Mouse (Mus musculus) embryo, embryonic 11.5 days (tissue): ENCODE results near the gene Pgp.
A peak's percentile ranks its signal among the peaks of the same experiment; 100 is the strongest.
"Not testable (repeated sequence)": the region's sequence is repeated elsewhere in the genome, so short reads cannot be mapped to it uniquely, and the experiment has no call there.

Experiments used
- DNase-seq: peaks from one replicate; pipeline ENCODE4 v3.0.0-alpha.2; 2012; ENCODE audit warnings: low read depth, low spot score

Pgp gene

GRCm38 (mm10) chr17:24469910-24470602 is at the start of gene Pgp, which contains the start of gene E4f1:
Gene Pgp (plus strand): TSS chr17:24470392.
Gene E4f1 (minus strand): TSS chr17:24470313.
- DNase-seq, result peak; percentile 97

- DNase-seq, result no peak
These were observed 47.1 kb upstream of the Pgp start for GRCm38 (mm10) chr17:24423114-24423513.

GRCm38 (mm10) chr17:24424489-24424888 is 45.7 kb upstream of the Pgp start:
- DNase-seq, result no peak

GRCm38 (mm10) chr17:24425326-24425725 is 44.9 kb upstream of the Pgp start:
- not testable (repeated sequence) for DNase-seq

- DNase-seq, result no peak
These were observed 44.3 kb upstream of the Pgp start for GRCm38 (mm10) chr17:24425905-24426304.

- peak; percentile 87 for DNase-seq
These were observed 43.6 kb upstream of the Pgp start, which contains the start of gene Eci1 for GRCm38 (mm10) chr17:24426471-24427169. Gene Eci1 (plus strand): TSS chr17:24426641.

GRCm38 (mm10) chr17:24427170-24427557 is 43.0 kb upstream of the Pgp start:
- no peak for DNase-seq

- no peak for DNase-seq
These were observed 40.8 kb upstream of the Pgp start for GRCm38 (mm10) chr17:24429201-24429983.

GRCm38 (mm10) chr17:24437016-24437415 is 33.2 kb upstream of the Pgp start:
- DNase-seq, result no peak

- no peak for DNase-seq
These were observed 29.8 kb upstream of the Pgp start for GRCm38 (mm10) chr17:24440377-24440776.

- DNase-seq, result no peak
These were observed 29.0 kb upstream of the Pgp start for GRCm38 (mm10) chr17:24441148-24441547.

GRCm38 (mm10) chr17:24442107-24442506 is 28.1 kb upstream of the Pgp start:
- no peak for DNase-seq

- no peak for DNase-seq
These were observed 27.5 kb upstream of the Pgp start, which contains the start of gene Dnase1l2 for GRCm38 (mm10) chr17:24442632-24443155. Gene Dnase1l2 (minus strand): TSS chr17:24443105.

- DNase-seq, result no peak
These were observed 26.8 kb upstream of the Pgp start for GRCm38 (mm10) chr17:24443409-24443808.

GRCm38 (mm10) chr17:24446590-24446989 is 23.6 kb upstream of the Pgp start:
- no peak for DNase-seq

- no peak for DNase-seq
These were observed 20.7 kb upstream of the Pgp start for GRCm38 (mm10) chr17:24449507-24449906.

- no peak for DNase-seq
These were observed 19.0 kb upstream of the Pgp start for GRCm38 (mm10) chr17:24451220-24451619.

- no peak for DNase-seq
These were observed 16.8 kb upstream of the Pgp start for GRCm38 (mm10) chr17:24453372-24453771.

- DNase-seq, result no peak
These were observed 15.9 kb upstream of the Pgp start for GRCm38 (mm10) chr17:24454218-24454755.

GRCm38 (mm10) chr17:24454756-24455522 is 15.3 kb upstream of the Pgp start:
- DNase-seq, result peak; percentile 98
